Mouse (Mus musculus): ENCODE results near the gene Myo1d. TPM values are rescaled to one million over a fixed set of nuclear protein-coding genes. Genes with fewer than 3 reads are reported as not detected.
"Not testable (repeated sequence)": the region's sequence is repeated elsewhere in the genome, so short reads cannot be mapped to it uniquely, and the experiment has no call there.

The Myo1d gene
- polyA plus RNA-seq, 1 experiment from 2014 or later = 8.3 TPM

DNA sequence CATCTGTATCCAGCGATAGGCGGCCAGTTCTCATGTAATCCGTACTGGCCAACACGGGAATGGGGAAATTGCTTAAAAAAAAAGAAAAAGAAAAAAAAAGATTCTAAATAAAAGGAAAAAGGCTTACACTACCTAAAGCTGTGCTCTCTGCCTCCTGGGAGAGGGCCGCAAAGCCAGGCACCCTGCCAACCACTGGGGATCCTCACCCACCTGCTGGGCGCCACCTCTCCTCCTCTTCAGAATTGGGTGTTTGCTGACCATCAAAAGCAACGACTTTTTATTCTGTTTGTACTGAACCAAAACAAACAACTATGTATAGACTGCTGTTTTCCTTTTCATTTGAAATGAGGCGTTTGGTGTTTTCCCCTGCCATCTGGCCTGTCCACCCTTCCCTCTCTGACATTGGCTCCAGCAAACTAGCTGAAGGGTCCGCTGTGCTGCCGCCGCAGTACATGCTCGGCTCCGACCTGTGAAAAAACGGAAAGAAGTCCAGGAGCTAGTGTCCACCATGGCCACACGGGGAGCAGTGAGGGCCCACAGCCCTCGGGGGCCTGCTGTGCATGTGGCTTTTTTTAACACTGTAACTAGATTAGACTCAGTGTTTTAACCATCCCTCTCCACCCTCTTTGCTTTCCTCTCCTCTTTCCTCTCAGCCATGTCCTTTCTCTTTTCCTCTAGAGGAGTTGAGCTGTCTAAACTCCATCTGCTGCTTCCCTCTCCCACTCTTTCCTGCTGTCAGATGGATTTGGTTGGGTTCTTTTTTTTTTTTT lies 307.8 kb downstream of the Myo1d start:
- Histone ChIP-seq H3K4me3 (no peak overlapping the region), H3K4me1 (no peaks in the 10 kb centered on the region), H3K9me3 (no peaks in the 10 kb centered on the region), H3K9ac (no peak overlapping the region), H3K27me3 (no peaks in the 10 kb centered on the region), H3K4me2 (replicated peaks) (no peak overlapping the region), H3K27ac (no peak overlapping the region), H3K36me3 (peaks cover 63% of the 10 kb centered on the region)
- ATAC-seq (ENCODE audit: insufficient number of reproducible peaks, insufficient read depth, low FRiP score, low TSS enrichment) = no peak
- 83% methylated on average over 16 of the region's 16 CpGs for WGBS

DNA sequence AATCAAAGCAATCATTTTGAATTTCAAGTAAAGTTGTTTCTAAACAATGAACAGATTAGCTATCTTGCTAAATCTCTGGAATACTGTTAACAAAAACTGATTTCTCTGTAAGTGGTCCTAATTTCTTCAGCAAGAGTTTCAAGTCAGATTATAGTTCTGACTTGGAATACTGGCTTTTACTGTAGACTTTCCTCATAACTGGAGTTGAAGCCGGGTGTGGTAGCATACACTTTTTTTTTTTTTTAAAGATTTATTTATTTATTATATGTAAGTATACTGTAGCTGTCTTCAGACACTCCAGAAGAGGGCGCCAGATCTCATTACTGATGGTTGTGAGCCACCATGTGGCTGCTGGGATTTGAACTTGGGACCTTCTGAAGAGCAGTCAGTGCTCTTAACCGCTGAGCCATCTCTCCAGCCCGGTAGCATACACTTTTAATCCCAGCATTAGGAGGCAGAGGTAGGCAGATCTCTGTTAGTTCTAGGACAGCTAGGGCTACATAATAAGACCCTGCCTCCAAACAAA lies 316.2 kb downstream of the Myo1d start:
- not testable (repeated sequence) for H3K4me3 ChIP-seq; H3K27me3 ChIP-seq; H3K9ac ChIP-seq; H3K4me2 ChIP-seq (replicated peaks); ATAC-seq (ENCODE audit: insufficient number of reproducible peaks, insufficient read depth, low FRiP score, low TSS enrichment); H3K9me3 ChIP-seq; H3K27ac ChIP-seq; H3K4me1 ChIP-seq
- H3K36me3 ChIP-seq = peaks cover 75% of the 10 kb centered on the region
- WGBS = 85% methylated on average over 4 of the region's 4 CpGs

DNA sequence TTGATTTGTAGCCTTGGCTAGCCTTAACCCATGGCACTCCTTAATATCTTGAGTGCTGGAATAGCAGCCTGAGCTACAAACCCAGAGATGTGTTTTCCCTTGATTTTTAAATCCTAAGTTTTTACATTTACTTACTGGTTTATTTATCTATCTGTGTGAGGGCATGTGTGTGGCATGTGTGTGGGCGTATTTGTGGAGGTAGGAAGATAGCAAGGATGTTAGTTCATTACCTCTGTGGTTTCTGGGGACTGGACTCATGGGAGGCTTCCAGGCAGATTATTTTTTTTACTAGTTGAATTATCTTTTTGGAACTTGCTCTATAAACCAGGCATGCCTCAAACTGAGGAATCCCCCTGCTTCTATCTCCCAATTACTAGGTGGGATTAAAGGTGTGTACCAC lies 326.6 kb downstream of the Myo1d start:
- Histone ChIP-seq H3K9me3 (no peaks in the 10 kb centered on the region), H3K27me3 (no peaks in the 10 kb centered on the region), H3K4me2 (replicated peaks) (no peak overlapping the region), H3K4me3 (no peak overlapping the region), H3K27ac (no peak overlapping the region), H3K9ac (no peak overlapping the region), H3K4me1 (no peaks in the 10 kb centered on the region), H3K36me3 (peaks cover 59% of the 10 kb centered on the region)
- WGBS = 91% methylated on average over 1 of the region's 1 CpGs
- ATAC-seq (ENCODE audit: insufficient number of reproducible peaks, insufficient read depth, low FRiP score, low TSS enrichment) = no peak

DNA sequence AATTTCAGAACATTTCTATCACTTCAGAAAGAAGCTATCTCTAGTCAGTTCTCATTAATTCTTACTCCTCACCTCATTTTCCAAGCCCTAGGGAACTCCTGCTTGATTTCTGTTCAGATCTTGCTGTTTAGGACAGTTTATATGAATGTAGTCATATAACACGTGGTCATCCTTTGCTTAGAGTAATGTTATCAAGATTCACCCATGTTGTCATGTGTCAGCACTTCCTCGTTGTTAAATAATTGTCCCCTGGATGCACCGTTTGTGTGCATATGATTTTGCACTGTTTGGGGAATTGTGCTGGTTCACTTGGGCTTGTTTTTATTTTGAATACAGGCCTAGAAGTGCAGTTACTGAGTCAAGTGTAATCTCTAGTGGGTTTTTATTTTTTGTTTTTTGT lies 327.6 kb downstream of the Myo1d start:
- no peaks in the 10 kb centered on the region for H3K9me3 ChIP-seq
- ATAC-seq (ENCODE audit: insufficient number of reproducible peaks, insufficient read depth, low FRiP score, low TSS enrichment) = no peak
- peaks cover 59% of the 10 kb centered on the region for H3K36me3 ChIP-seq
- 92% methylated on average over 3 of the region's 3 CpGs for WGBS
- H3K4me3 ChIP-seq = no peak overlapping the region
- H3K4me1 ChIP-seq = no peaks in the 10 kb centered on the region
- no peak overlapping the region for H3K9ac ChIP-seq
- H3K27me3 ChIP-seq = no peaks in the 10 kb centered on the region
- H3K27ac ChIP-seq = no peak overlapping the region
- H3K4me2 ChIP-seq (replicated peaks) = no peak overlapping the region

DNA sequence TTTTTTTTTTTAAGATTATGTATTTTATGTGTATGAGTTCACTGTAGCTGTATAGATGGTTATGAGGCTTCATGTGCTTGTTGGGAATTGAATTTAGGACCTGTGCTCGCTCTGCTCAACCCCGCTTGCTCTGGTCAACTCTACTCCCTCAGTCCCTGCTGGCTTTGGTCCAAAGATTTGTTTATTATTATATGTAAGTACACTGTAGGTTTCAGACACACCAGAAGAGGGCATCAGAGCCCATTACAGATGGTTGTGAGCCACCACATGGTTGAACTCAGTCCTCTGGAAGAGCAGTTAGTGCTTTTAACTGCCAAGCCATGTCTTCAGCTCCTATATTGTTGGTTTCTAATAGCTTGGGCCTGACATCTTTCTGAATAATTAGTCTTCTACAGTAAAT lies 330.0 kb downstream of the Myo1d start:
- H3K4me3 ChIP-seq = no peak overlapping the region
- no peak overlapping the region for H3K27ac ChIP-seq
- ATAC-seq (ENCODE audit: insufficient number of reproducible peaks, insufficient read depth, low FRiP score, low TSS enrichment) = no peak
- H3K9me3 ChIP-seq = no peaks in the 10 kb centered on the region
- no peaks in the 10 kb centered on the region for H3K27me3 ChIP-seq
- 98% methylated on average over 2 of the region's 2 CpGs for WGBS
- H3K36me3 ChIP-seq = peaks cover 64% of the 10 kb centered on the region
- H3K4me2 ChIP-seq (replicated peaks) = no peak overlapping the region
- H3K4me1 ChIP-seq = no peaks in the 10 kb centered on the region
- H3K9ac ChIP-seq = no peak overlapping the region

DNA sequence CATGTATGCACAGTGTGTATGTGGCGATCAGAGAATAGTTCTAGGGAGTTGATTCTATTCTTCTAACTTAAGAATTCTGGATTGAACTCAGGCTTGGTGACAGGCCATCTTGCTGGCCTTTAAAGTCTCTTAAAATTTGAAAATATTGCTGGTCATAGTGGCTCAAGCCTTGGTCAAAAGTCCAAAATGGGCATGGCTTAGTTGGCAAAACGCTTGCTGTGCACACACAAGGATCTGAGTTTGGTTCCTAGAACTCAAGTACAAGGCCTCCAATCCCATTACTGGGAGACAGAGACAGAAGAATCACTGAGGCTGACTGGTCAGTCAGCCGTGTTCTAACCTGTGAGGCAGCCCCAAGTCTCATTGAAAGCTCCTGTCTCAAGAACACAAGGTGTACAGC lies 332.9 kb downstream of the Myo1d start:
- Histone ChIP-seq H3K9ac (no peak overlapping the region), H3K27ac (no peak overlapping the region), H3K4me2 (replicated peaks) (no peak overlapping the region), H3K4me1 (no peaks in the 10 kb centered on the region), H3K36me3 (peaks cover 58% of the 10 kb centered on the region), H3K27me3 (no peaks in the 10 kb centered on the region), H3K4me3 (no peak overlapping the region), H3K9me3 (no peaks in the 10 kb centered on the region)
- 95% methylated on average over 3 of the region's 3 CpGs for WGBS
- no peak for ATAC-seq (ENCODE audit: insufficient number of reproducible peaks, insufficient read depth, low FRiP score, low TSS enrichment)

Other genes starting within 250 kb of the Myo1d start
- 120 and 124 TPM in 2 replicates for gene Tmem98, start 30.1 kb upstream of the Myo1d start, polyA plus RNA-seq (2016; fragmentation: Nextera tagmentation; extraction: Ambion mirVana)
- gene Spaca3, start 78.3 kb upstream of the Myo1d start, polyA plus RNA-seq (2016; fragmentation: Nextera tagmentation; extraction: Ambion mirVana) = not detected in 2 replicates